Mouse (Mus musculus) heart, postnatal 0 days (tissue): ENCODE data around the gene Ppp1r9a.

ENCODE experiments used
- CTCF ChIP-seq: IDR thresholded peaks from 2 replicates; pipeline ENCODE4 v1.5.1; 2016; ENCODE audit warnings: antibody characterized with exemption, control low read depth, low read depth
- EP300 ChIP-seq: IDR thresholded peaks from 2 replicates; pipeline ENCODE4 v1.6.1; 2016; ENCODE audit warnings: antibody characterized with exemption, low read depth

- TF ChIP-seq CTCF = no peak
- no peak for TF ChIP-seq EP300
These were observed 143.1 kb downstream of the Ppp1r9a start for GRCm38 (mm10) chr6:5045854-5046253.
